Mouse (Mus musculus) erythroblast, embryonic 14.5 days (primary cell): ENCODE data around the gene Ralgds.

Experiments
- GATA1 ChIP-seq: IDR thresholded peaks from 2 replicates; pipeline ENCODE4 v1.6.1; 2012; ENCODE audit warnings: low read length, inconsistent platforms, mixed read lengths
- TAL1 ChIP-seq: IDR thresholded peaks from 3 replicates; pipeline ENCODE4 v1.6.1; 2012; ENCODE audit warnings: low read length, inconsistent platforms, mixed read lengths

DNA sequence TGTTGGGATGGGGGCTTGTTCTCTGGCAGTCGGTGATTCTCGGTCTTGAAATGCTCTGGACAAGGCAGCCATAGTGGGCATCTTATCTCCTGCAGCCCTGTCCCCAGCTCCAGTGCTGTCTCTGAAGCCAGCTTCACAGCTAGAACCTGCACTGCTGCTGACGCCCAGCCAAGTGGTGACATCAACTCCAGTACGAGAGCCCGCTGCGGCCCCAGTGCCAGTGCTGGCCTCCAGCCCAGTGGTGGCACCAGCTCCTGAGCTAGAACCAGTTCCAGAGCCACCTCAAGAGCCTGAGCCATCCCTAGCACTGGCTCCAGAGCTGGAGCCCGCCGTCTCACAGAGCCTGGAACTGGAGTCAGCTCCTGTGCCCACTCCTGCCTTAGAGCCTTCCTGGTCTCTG, 31.0 kb downstream of the Ralgds start:
- TF ChIP-seq GATA1 (no peak), TAL1 (no peak)
